Mouse (Mus musculus): ENCODE measurements around the gene Fsip2.
A peak's percentile ranks its signal among the peaks of the same experiment; 100 is the strongest.

Gene Fsip2

GRCm38 (mm10) chr2:82943472-82943871 lies at the start of gene Fsip2:
Gene Fsip2 (plus strand): TSS chr2:82943634.
- DNase-seq, result peak in 1 of 2 experiments; percentile 1

- DNase-seq, result no peak
Observed at GRCm38 (mm10) chr2:82963443-82963842, 20.0 kb downstream of the Fsip2 start.

- DNase-seq, result no peak
Observed at GRCm38 (mm10) chr2:83025853-83026252, 82.4 kb downstream of the Fsip2 start.

- DNase-seq, result no peak
Observed at GRCm38 (mm10) chr2:83052914-83053690, 109.7 kb downstream of the Fsip2 start.

All from cerebellum, postnatal 25 days (tissue).